Mouse (Mus musculus): ENCODE measurements around the gene Pde11a. TPM values are rescaled to one million over a fixed set of nuclear protein-coding genes. Genes with fewer than 3 reads are reported as not detected.

Pde11a gene
- polyA plus RNA-seq, 1 experiment from 2014 or later: 0.18 TPM

DNA sequence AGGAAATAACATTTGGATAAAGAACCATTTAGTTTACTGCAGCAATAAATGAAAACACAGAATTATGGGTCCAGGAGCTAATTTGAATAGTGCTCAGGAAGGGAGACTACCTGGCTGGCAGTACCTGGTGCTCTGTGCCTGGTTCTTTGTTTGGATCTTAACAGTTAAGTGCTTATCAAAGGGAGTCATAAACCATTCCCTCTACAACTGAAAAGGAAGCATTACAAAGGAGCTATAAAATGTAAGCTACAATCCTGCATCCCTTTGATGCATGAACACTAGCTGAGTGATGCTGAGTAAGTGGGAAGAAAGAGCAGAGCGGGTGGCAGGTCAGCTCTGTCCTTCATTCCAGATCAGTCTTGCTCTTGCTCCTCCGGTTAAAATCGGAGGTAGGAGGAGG lies 258.0 kb downstream of the Pde11a start:
- Histone ChIP-seq H3K27me3 (no peaks in the 10 kb centered on the region), H3K4me2 (replicated peaks) (no peak overlapping the region), H3K36me3 (no peaks in the 10 kb centered on the region), H3K4me3 (no peak overlapping the region), H3K27ac (no peak overlapping the region), H3K9ac (no peak overlapping the region), H3K9me3 (replicated peaks) (no peaks in the 10 kb centered on the region), H3K4me1 (no peaks in the 10 kb centered on the region)
- no peak for ATAC-seq (ENCODE audit: low FRiP score)
- WGBS: 76% methylated on average over 3 of the region's 3 CpGs

GRCm38 (mm10) chr2:76076838-76077237 lies 261.7 kb downstream of the Pde11a start:
- no peak overlapping the region for H3K9ac ChIP-seq
- H3K9me3 ChIP-seq (replicated peaks): no peaks in the 10 kb centered on the region
- H3K4me1 ChIP-seq: no peaks in the 10 kb centered on the region
- no peaks in the 10 kb centered on the region for H3K36me3 ChIP-seq
- H3K27ac ChIP-seq: no peak overlapping the region
- H3K4me3 ChIP-seq: no peak overlapping the region
- no peak overlapping the region for H3K4me2 ChIP-seq (replicated peaks)
- ATAC-seq (ENCODE audit: low FRiP score): no peak
- 93% methylated on average over 2 of the region's 2 CpGs for WGBS
- no peaks in the 10 kb centered on the region for H3K27me3 ChIP-seq

DNA sequence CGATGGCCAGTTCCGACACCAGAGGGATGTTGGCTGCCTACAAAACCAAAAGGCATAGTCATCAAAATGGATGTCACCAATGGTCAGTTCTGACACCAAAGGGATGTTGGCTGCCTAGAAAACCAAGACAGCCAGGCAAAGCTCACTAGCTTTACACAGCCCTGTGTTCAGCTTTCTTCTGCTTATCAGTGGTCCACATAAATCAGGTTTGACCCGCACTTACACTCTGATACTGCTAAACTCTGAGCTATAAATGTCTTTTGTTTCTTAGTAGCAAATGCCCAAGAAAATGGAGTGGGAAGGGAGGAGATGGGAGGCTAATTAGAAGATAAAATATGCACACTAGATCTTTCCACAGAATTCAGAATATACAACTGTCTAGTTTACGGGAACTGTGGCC lies 262.5 kb downstream of the Pde11a start:
- Histone ChIP-seq H3K27me3 (no peaks in the 10 kb centered on the region), H3K27ac (no peak overlapping the region), H3K36me3 (no peaks in the 10 kb centered on the region), H3K4me1 (no peaks in the 10 kb centered on the region), H3K9me3 (replicated peaks) (no peaks in the 10 kb centered on the region), H3K9ac (no peak overlapping the region), H3K4me3 (no peak overlapping the region), H3K4me2 (replicated peaks) (no peak overlapping the region)
- 97% methylated on average over 4 of the region's 4 CpGs for WGBS
- ATAC-seq (ENCODE audit: low FRiP score): no peak

- Histone ChIP-seq H3K27ac (no peak overlapping the region), H3K36me3 (no peaks in the 10 kb centered on the region), H3K4me1 (peaks cover 7% of the 10 kb centered on the region; the same call in 1 of the 2 replicates), H3K27me3 (no peaks in the 10 kb centered on the region), H3K4me2 (replicated peaks) (no peak overlapping the region), H3K9me3 (replicated peaks) (no peaks in the 10 kb centered on the region), H3K4me3 (no peak overlapping the region), H3K9ac (no peak overlapping the region)
- ATAC-seq (ENCODE audit: low FRiP score): no peak
- WGBS: 66% methylated on average over 6 of the region's 6 CpGs
Measured at GRCm38 (mm10) chr2:76073079-76073478, 265.5 kb downstream of the Pde11a start.

GRCm38 (mm10) chr2:76070432-76071306 lies 267.9 kb downstream of the Pde11a start:
- Histone ChIP-seq H3K4me2 (replicated peaks) (peak overlapping the region; percentile 39), H3K36me3 (no peaks in the 10 kb centered on the region), H3K4me1 (peaks cover 7% of the 10 kb centered on the region; the same call in 1 of the 2 replicates), H3K27me3 (no peaks in the 10 kb centered on the region), H3K9ac (peak overlapping the region; percentile 53; the same call in 1 of the 2 replicates), H3K27ac (peak overlapping the region; percentile 62), H3K4me3 (peak overlapping the region; percentile 35), H3K9me3 (replicated peaks) (no peaks in the 10 kb centered on the region)
- 2% methylated on average over 19 of the region's 19 CpGs for WGBS
- ATAC-seq (ENCODE audit: low FRiP score): peak; percentile 93

- H3K4me3 ChIP-seq: no peak overlapping the region
- no peak for ATAC-seq (ENCODE audit: low FRiP score)
- H3K9me3 ChIP-seq (replicated peaks): no peaks in the 10 kb centered on the region
- H3K4me1 ChIP-seq: peaks cover 7% of the 10 kb centered on the region; the same call in 1 of the 2 replicates
- no peaks in the 10 kb centered on the region for H3K36me3 ChIP-seq
- H3K9ac ChIP-seq: no peak overlapping the region
- H3K27ac ChIP-seq: peak overlapping the region; percentile 82
- H3K4me2 ChIP-seq (replicated peaks): peak overlapping the region; percentile 1; the same call in 1 of the 2 replicates
- WGBS: 63% methylated on average over 13 of the region's 13 CpGs
- no peaks in the 10 kb centered on the region for H3K27me3 ChIP-seq
Measured at GRCm38 (mm10) chr2:76069238-76069637, 269.3 kb downstream of the Pde11a start.

DNA sequence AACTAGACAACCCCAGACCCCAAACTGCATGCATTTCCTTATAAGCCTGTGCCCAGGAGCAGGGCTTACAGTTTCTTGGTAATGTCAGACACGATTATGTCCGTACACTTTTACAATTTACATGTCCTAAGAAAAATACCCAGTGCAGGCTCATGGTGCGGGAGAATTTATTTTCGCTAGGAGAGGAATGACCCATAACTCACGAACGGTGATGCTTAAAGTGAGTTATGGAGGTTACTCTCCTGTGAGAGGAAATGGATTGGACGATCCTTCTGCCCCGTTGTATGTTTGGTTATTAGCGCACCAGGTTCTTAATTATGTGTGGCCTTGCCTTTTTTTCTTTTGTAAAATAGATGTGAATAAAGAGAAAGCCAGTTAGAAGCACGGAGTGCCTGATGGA lies 270.4 kb downstream of the Pde11a start:
- 86% methylated on average over 10 of the region's 10 CpGs for WGBS
- Histone ChIP-seq H3K36me3 (no peaks in the 10 kb centered on the region), H3K27me3 (no peaks in the 10 kb centered on the region), H3K4me1 (peaks cover 7% of the 10 kb centered on the region; the same call in 1 of the 2 replicates), H3K4me3 (no peak overlapping the region), H3K4me2 (replicated peaks) (no peak overlapping the region), H3K9ac (no peak overlapping the region), H3K9me3 (replicated peaks) (no peaks in the 10 kb centered on the region), H3K27ac (peak overlapping the region; percentile 82)
- no peak for ATAC-seq (ENCODE audit: low FRiP score)

GRCm38 (mm10) chr2:76067144-76067543 lies 271.4 kb downstream of the Pde11a start:
- Histone ChIP-seq H3K9ac (no peak overlapping the region), H3K4me3 (no peak overlapping the region), H3K4me2 (replicated peaks) (no peak overlapping the region), H3K27ac (no peak overlapping the region), H3K4me1 (peaks cover 7% of the 10 kb centered on the region; the same call in 1 of the 2 replicates), H3K27me3 (no peaks in the 10 kb centered on the region), H3K36me3 (no peaks in the 10 kb centered on the region), H3K9me3 (replicated peaks) (no peaks in the 10 kb centered on the region)
- WGBS: 55% methylated on average over 4 of the region's 4 CpGs
- no peak for ATAC-seq (ENCODE audit: low FRiP score)

- Histone ChIP-seq H3K27ac (no peak overlapping the region), H3K9me3 (replicated peaks) (no peaks in the 10 kb centered on the region), H3K4me2 (replicated peaks) (no peak overlapping the region), H3K27me3 (no peaks in the 10 kb centered on the region), H3K9ac (no peak overlapping the region), H3K36me3 (no peaks in the 10 kb centered on the region), H3K4me1 (peaks cover 7% of the 10 kb centered on the region; the same call in 1 of the 2 replicates), H3K4me3 (no peak overlapping the region)
- WGBS: 78% methylated on average over 7 of the region's 7 CpGs
- no peak for ATAC-seq (ENCODE audit: low FRiP score)
Measured at GRCm38 (mm10) chr2:76065292-76065691, 273.3 kb downstream of the Pde11a start.

GRCm38 (mm10) chr2:76064078-76064477 lies 274.5 kb downstream of the Pde11a start:
- no peak overlapping the region for H3K4me2 ChIP-seq (replicated peaks)
- H3K4me1 ChIP-seq: peaks cover 9% of the 10 kb centered on the region
- H3K36me3 ChIP-seq: no peaks in the 10 kb centered on the region
- no peak overlapping the region for H3K4me3 ChIP-seq
- no peaks in the 10 kb centered on the region for H3K9me3 ChIP-seq (replicated peaks)
- ATAC-seq (ENCODE audit: low FRiP score): no peak
- no peak overlapping the region for H3K9ac ChIP-seq
- no peaks in the 10 kb centered on the region for H3K27me3 ChIP-seq
- 78% methylated on average over 5 of the region's 5 CpGs for WGBS
- peak overlapping the region; percentile 25; the same call in 1 of the 2 replicates for H3K27ac ChIP-seq

- Histone ChIP-seq H3K27ac (no peak overlapping the region), H3K4me1 (peaks cover 14% of the 10 kb centered on the region), H3K36me3 (no peaks in the 10 kb centered on the region), H3K4me2 (replicated peaks) (no peak overlapping the region), H3K9ac (no peak overlapping the region), H3K27me3 (no peaks in the 10 kb centered on the region), H3K9me3 (replicated peaks) (no peaks in the 10 kb centered on the region), H3K4me3 (no peak overlapping the region)
- WGBS: 88% methylated on average over 3 of the region's 3 CpGs
- ATAC-seq (ENCODE audit: low FRiP score): no peak
Measured at GRCm38 (mm10) chr2:76060207-76060606, 278.4 kb downstream of the Pde11a start.

GRCm38 (mm10) chr2:76059595-76059994 lies 279.0 kb downstream of the Pde11a start:
- Histone ChIP-seq H3K27ac (0 out of 2 replicates have a peak overlapping the region, but pooled peaks have one; percentile 17), H3K9me3 (replicated peaks) (no peaks in the 10 kb centered on the region), H3K4me3 (no peak overlapping the region), H3K27me3 (no peaks in the 10 kb centered on the region), H3K4me2 (replicated peaks) (no peak overlapping the region), H3K4me1 (peaks cover 14% of the 10 kb centered on the region), H3K9ac (no peak overlapping the region), H3K36me3 (no peaks in the 10 kb centered on the region)
- no peak for ATAC-seq (ENCODE audit: low FRiP score)
- 56% methylated on average over 10 of the region's 10 CpGs for WGBS

All from hindbrain, embryonic 12.5 days (tissue).